ENCODE assay signal across 8 mouse cellular contexts in the genomic region with DNA sequence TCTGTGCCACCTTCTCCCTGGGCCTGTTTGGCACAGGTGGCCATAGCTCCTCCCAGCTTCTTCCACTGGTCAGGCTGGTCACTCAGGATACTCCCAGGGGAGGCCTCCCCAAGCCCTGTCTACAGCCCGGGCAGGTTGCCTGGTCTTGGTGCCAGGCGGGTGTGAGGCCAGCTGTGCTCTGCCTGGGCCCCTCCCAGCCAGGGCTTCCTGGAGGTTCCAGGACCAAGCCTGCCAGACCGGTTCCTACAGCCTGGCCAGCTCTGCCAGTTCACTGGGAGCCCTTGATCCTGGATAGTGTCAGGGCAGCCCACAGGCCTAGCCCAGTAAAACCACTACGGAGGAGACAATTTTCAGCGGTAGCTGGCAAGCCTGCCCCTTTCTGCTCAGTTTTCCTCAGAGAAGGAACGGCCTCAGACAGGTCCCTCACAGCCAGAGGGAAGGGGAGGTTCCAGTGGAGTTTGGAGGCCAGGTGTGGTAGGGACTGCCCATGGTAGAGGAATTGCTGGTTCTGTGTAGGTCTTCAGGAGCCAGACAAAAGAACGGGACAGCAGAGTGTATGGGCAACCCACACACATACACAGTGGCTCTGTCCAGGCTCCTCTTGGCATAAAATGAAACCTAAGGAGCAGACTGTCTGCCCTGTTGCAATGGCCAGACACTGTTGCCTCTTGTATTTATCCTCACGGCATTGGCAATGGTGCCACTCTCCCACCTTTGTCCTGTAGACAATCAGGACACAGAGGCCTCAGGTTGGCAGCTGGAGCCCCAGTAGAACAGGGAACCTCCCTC.
DNase-seq lines count a peak whose midpoint lies in the region; ATAC-seq and TF ChIP-seq lines count a peak whose summit lies in the region.

No protein-coding gene starts in this region.

- H3K4me3 ChIP-seq in heart, embryonic 13.5 days = no peak overlapping the region
- no peak overlapping the region for H3K4me3 ChIP-seq in stomach, embryonic 16.5 days (replicated peaks; ENCODE audit: low read length)
- no peak overlapping the region for H3K4me3 ChIP-seq in forebrain, postnatal 0 days (ENCODE audit: low read depth, low read length)

- H3K4me1 ChIP-seq in heart, embryonic 13.5 days = peaks cover 64% of the 10 kb centered on the region
- peaks cover 62% of the 10 kb centered on the region for H3K4me1 ChIP-seq in stomach, embryonic 16.5 days (ENCODE audit: control insufficient read depth, insufficient read depth, low read length)
- H3K4me1 ChIP-seq in forebrain, postnatal 0 days (ENCODE audit: insufficient read depth) = peaks cover 20% of the 10 kb centered on the region

- H3K36me3 ChIP-seq in heart, embryonic 13.5 days = peaks cover 16% of the 10 kb centered on the region; the same call in 1 of the 2 replicates
- no peaks in the 10 kb centered on the region for H3K36me3 ChIP-seq in stomach, embryonic 16.5 days (ENCODE audit: control insufficient read depth, insufficient read depth, low read length)
- H3K36me3 ChIP-seq in forebrain, postnatal 0 days (ENCODE audit: insufficient read depth) = no peaks in the 10 kb centered on the region

- no peak for ATAC-seq in heart, embryonic 13.5 days (ENCODE audit: extremely low read depth, insufficient number of reproducible peaks, low FRiP score, low TSS enrichment)
- peak; percentile 74 for ATAC-seq in stomach, embryonic 16.5 days (ENCODE audit: insufficient read depth, low FRiP score)
- ATAC-seq in forebrain, postnatal 0 days = no peak

- H3K27me3 ChIP-seq in heart, embryonic 13.5 days (replicated peaks) = no peaks in the 10 kb centered on the region
- no peaks in the 10 kb centered on the region for H3K27me3 ChIP-seq in stomach, embryonic 16.5 days (ENCODE audit: control insufficient read depth, insufficient read depth, low read length)
- no peaks in the 10 kb centered on the region for H3K27me3 ChIP-seq in forebrain, postnatal 0 days (ENCODE audit: insufficient read depth, low read length)

- H3K27ac ChIP-seq in heart, embryonic 13.5 days (replicated peaks) = peak overlapping the region; percentile 13
- H3K27ac ChIP-seq in stomach, embryonic 16.5 days (ENCODE audit: low read length) = peak overlapping the region; percentile 92
- H3K27ac ChIP-seq in forebrain, postnatal 0 days (ENCODE audit: low read depth, low read length) = no peak overlapping the region

- H3K4me2 ChIP-seq in heart, embryonic 13.5 days = no peak overlapping the region
- peak overlapping the region; percentile 17; the same call in 1 of the 2 replicates for H3K4me2 ChIP-seq in stomach, embryonic 16.5 days (ENCODE audit: low read depth, low read length)
- H3K4me2 ChIP-seq in forebrain, postnatal 0 days (ENCODE audit: low read depth) = no peak overlapping the region

- DNase-seq in 3134 (ENCODE audit: extremely low read depth, insufficient read length, low spot score) = peak; percentile 89
- DNase-seq in adrenal gland, postnatal 25 days = peak; percentile 65
- peak; percentile 91 for DNase-seq in large intestine, adult 2 months (ENCODE audit: low read depth, low spot score)
- no peak for DNase-seq in T-cell, adult 2 months (ENCODE audit: low spot score)
- no peak for DNase-seq in forebrain, postnatal 0 days
- no peak for DNase-seq in embryo, embryonic 10 days (ENCODE audit: low spot score)

- TF ChIP-seq CTCF in forebrain, postnatal 0 days (IDR thresholded peaks at IDR 0.05; ENCODE audit: low read depth) = no peak

- no peaks in the 10 kb centered on the region for H3K9me3 ChIP-seq in heart, embryonic 13.5 days
- no peaks in the 10 kb centered on the region for H3K9me3 ChIP-seq in stomach, embryonic 16.5 days (replicated peaks; ENCODE audit: control insufficient read depth, low read length)
- H3K9me3 ChIP-seq in forebrain, postnatal 0 days (ENCODE audit: low read length) = no peaks in the 10 kb centered on the region

- H3K9ac ChIP-seq in heart, embryonic 13.5 days = no peak overlapping the region; the same call in 1 of the 2 replicates
- peak overlapping the region; percentile 49 for H3K9ac ChIP-seq in stomach, embryonic 16.5 days (ENCODE audit: low read length)
- no peak overlapping the region for H3K9ac ChIP-seq in forebrain, postnatal 0 days

- 66% methylated on average over 8 of the region's 8 CpGs for WGBS in heart, embryonic 13.5 days
- WGBS in large intestine, adult 2 months = 25% methylated on average over 8 of the region's 8 CpGs
- WGBS in stomach, embryonic 16.5 days = 56% methylated on average over 8 of the region's 8 CpGs
- WGBS in forebrain, postnatal 0 days = 76% methylated on average over 8 of the region's 8 CpGs

Comparison
In these comparisons a context has a peak if more than half of its experiments do, and no peak if none do; other contexts are left out.
1. DNase-seq: peak in 3134 (single experiment), adrenal gland, postnatal 25 days (single experiment) and large intestine, adult 2 months (single experiment); none in T-cell, adult 2 months (single experiment), forebrain, postnatal 0 days (single experiment) and embryo, embryonic 10 days (single experiment).